Mouse (Mus musculus) liver, embryonic 14.5 days (tissue): ENCODE results near the gene Itpk1.

Experiments used
- CTCF ChIP-seq: IDR thresholded peaks from 2 replicates; pipeline ENCODE4 v1.5.1; 2016; ENCODE audit warnings: antibody characterized with exemption, low read depth, control low read depth
- EP300 ChIP-seq: IDR thresholded peaks from 2 replicates; pipeline ENCODE4 v1.6.1; 2016; ENCODE audit warnings: antibody characterized with exemption, low read depth

DNA sequence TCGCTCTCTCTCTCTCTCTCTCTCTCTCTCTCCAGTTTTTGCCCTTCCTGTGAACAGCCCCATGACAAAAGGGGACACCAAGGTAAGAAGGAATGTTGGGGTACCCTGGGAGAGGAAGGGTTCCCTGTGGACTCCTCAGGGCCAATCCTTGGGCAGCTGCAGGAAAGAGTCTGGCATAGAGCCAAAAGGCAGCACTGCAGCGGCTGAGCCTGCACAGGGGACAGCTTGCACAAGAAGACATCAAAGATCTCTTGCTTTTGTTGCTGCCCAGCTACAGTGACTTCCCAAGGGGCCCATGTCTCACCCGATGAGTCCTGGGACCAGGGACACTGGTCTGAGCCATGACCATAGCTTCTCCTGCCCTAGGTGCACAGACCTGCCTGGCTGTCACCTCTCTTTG lies 148.9 kb downstream of the Itpk1 start:
- TF ChIP-seq CTCF (no peak), EP300 (no peak)
